Comparison of ENCODE assay signal across 16 mouse cellular contexts in genomic region chr4:137082866-137083265, GRCm38 (mm10).
"Had no signal": no experiment of that assay in that cellular context is flagged by ENCODE, and none has a peak within 500 bp of the region (broad histone marks: within the 10 kb centered on the region; RNA-seq: fewer than 3 reads in every experiment).

No protein-coding gene starts in this region.

- DNase-seq: gastrocnemius, adult 2 months; gastrocnemius, postnatal 10 days; gastrocnemius, postnatal 36 days; heart, adult 11 months; heart, adult 2 months; heart, postnatal 14 days; heart, postnatal 36 days; kidney, adult 11 months; kidney, adult 2 months; kidney, adult 9 months; kidney, postnatal 14 days; kidney, postnatal 36 days; layer of hippocampus, adult 9-11 months; layer of hippocampus, postnatal 36 days; liver, embryonic 13.5 days; liver, postnatal 0 days had no signal
